Mouse (Mus musculus): ENCODE data around the gene Sorbs2.

Gene Sorbs2

DNA sequence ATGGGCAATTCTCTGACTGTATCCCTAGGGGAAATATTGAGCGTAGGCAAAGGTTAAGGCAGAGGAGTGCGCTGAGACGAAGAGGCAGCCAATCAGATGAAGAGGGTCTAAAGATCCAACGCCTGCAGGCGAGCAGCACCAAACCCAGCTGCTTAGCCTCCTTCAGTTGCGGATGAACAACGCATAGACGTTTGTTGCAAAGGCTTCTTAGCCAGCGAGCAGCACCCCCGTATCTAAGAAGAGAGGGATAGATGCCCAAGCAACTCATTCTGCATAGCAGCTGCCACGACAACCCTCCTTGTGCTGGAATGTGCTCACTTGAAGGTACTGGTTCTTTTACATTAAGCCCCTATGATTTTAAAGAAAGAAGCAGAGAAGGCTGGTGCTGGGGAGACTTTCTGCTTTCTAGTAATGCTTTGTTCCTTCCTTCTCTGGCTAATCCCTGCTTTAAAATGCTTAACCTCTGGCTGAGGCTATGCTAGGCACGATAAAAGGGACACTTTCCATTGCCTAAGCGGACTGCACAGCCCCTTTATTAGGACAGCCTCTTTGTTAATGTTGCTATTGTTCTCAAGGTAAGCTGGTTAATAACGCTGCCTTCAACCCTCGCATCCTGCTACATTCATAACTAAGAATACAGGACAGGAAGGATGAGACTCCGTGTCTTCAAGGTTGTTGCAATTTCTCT lies at the start of gene Sorbs2:
TSS of gene Sorbs2 (plus strand) at position 155 of the 688 bp plus-strand sequence.
- DNase-seq: no peak

DNA sequence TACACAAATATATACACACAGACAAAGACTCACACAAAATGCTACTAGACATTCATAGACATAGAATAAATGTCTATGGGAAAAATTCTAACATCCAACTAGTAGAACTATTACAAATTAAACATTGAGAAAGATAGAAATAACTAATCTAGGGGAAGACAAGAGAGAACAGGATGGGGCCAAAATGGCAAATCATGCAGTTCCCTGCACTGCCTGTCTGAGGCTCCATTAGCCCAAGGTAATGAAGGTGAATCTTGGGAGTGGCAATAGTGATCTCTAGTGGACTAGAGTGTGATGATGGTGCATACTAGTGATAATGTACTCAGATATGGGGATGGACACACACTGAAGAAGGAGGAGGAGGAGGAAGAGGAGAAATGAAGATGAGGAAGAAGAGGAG lies 49.7 kb upstream of the Sorbs2 start:
- DNase-seq: no peak

DNA sequence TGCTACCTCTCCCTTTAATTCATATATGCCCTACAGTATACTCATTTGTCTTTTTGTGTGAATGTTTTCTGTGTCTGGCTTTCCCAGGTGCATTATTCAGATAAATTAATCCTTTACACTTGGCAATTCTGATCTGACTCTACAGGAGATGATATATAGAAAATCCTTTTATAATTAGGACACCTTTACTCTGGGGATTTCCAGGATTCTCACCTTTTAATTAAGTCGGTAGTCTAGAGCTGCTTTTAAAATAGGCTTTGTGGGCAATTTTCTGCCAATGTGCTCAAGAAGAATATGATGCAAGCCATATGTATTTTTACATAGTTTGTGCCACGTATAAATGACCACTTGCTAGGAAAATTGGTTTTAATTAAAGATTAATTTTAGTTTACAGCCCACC lies 38.6 kb upstream of the Sorbs2 start:
- no peak for DNase-seq

DNA sequence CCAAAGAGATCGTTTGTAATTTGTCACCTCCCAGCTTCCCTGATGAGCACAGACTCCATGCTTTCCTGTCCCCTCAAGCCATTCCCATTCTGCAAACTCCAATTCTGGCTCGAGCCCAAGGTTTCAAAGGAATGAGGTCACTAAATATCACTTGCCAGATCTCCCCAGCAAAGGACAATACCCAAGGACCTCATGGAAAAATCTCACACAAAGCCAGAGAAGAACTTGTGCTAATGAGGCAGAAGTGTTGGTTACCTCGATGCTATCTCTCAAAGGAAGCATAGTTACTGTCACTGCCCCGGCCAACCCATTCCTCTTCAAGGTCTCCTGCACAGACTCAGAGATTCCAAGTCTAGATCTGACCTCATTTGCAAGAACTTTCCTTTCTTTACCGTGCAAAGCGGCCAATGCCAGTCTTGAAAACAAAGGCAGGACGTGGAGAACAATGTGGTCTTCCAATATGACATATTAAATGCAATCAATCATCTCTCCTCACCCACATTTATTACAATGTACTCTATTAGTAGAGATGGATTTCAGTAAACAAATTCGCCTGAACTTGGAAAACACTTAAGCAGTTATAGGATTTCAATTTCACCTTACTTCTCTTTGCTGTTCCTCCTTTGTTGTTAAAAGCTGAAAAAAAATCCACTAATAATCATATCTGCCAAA lies 37.9 kb upstream of the Sorbs2 start:
- no peak for DNase-seq

DNA sequence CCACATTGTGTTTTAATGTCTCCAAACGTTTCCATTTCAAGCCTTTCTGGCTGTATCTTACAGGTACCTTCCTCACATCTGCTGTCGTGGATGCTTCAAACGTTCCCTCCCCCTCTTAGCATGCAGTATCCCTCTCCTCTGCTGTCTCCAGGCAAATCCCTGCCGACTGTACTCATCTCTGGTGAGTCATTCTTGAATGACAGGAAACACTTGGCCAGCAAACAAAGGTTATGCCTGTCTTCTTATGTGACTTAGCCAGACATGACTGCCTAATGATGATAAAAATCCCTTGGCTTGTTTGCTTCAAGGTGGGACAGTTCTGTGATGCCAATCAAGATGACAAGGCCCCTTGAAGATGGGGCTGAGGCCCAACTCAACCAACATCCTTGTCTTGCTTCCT lies 26.7 kb upstream of the Sorbs2 start:
- DNase-seq: no peak

DNA sequence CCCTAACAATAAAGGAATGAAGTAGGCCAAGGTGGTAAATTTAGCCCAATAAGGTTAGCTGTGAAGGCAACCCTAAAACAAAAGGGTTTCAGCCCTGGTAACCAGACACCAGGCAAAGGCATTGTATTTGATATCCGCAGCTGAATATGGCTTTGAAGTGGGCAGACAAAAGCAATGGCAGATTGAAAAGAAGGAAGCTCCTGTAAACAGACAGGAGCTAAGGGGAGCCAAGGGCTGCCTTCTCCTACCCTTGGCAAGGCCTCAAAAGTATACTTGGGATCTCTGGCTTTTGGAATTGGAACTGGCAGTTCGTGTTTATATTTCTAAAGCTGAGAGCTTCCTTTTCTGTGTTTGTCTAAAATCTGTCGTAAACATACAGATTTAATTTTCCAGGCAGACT lies 21.3 kb upstream of the Sorbs2 start:
- DNase-seq: no peak

DNA sequence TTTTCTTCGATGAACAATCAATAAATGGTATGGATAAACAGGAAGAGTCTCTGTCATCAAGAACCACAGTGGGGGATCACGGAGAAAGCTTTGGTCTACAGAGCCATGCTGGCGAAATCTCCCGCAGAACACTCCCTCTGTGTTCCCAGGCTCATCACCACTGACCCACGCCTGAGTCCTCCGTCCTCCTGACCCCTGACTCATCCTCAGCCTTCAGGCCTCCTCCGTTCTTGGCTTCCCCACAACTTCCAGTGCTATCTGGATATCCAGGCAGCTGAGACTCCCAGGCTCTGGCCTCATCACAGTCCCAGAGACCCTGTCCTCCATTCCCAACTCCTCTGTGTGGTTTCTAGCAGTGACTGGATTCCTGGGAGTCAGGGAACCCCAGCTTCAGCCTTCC lies 3.6 kb upstream of the Sorbs2 start:
- no peak for DNase-seq

DNA sequence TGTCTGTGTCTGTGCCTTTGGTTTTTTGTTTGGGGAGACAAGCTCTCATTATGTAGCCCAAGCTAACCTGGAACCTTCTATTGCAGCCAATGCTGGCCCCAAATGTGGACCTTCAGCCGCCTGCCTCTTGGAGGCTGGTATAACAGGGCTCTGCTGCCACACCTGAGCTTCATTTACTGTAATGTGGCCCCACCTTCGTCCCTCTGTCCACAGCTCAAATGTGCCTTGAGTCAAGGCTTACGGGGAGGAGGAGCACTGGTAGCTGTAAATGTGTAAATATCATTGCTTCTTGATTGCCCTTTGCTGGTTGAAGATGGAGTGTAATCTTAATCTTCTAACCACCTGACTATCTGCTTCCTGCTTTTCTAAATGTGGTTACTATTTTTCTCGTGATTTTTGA lies 1.2 kb upstream of the Sorbs2 start:
- DNase-seq: no peak

DNA sequence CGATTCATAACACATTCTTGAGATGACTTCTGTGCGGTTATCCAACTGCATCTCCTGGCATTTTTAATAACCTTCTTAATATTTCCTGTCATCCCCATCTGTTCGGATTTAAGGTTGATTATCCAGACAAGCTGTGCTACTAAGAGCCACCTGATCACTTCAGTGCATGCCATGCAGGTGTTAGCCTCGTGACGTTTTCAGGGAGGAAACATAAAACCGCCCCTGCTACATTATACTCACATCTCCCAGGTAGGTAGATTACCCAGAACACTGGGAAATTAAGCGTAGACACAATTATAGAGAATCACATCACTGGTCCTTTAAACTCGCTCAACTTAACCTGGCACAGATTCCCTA lies 333 bp upstream of the Sorbs2 start:
- no peak for DNase-seq

DNA sequence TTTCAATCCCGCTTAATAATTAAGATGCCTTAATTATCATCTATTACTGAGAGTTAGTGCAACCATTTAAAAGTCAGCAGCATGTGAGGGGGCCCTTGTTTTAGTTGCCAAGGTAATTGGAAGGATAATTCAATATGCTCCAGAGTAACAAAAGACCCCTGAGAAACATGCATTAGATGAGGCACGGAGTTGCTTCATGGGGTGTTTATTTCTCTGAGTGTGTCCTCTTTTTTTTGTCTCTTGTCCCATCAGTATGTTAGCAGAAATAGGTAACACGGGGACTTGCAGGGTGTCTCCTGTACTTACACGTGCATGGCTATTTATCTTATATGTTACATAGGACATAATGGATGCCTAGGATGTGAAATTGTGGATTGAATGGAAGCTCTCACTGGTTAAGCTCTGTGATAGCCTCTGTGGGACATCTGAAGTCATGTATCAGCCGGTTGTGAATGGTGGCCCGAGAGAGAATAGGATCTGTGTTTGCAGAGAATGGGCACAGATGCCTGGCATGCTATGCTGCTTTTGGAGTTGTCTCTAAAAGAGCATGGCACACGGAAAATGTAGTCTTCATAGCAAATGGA lies 1.0 kb downstream of the Sorbs2 start:
- DNase-seq: no peak

DNA sequence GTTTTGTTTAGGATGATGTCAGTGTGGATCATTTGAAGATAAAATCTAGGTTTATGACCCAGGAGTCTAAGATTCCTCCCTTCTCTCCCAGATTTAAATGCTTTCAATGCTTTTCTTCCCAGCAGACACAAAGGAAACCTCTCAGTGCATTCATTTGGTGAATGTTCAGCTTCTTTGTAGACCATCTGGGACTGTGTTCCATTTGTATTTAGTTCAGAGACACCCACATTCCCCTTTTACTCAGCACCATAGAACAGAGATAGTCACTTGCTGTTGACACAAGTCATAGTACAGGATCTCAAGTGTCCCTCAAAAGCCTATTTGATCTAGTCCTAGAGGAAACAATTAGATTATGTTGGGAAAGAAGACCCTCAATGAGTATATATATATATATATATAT lies 4.8 kb downstream of the Sorbs2 start:
- DNase-seq: no peak

DNA sequence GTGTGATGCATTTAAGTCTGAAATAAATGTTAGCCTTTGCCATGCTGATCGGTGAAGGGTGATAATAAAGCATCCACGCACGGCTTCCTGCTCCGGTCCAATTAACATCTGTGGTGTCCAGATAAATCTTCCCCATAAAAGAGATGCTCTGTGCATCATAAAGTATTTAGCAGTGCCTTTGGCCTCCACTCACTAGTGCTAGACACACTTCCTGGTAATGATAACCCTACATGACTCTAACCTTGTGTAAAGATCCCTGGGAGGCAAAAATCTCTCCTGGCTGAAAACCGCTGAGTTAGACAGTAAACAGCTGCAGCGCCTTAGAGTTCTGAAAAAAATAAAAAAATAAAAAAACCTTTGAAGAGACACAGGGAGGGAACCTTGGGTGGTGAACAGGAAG lies 14.0 kb downstream of the Sorbs2 start:
- no peak for DNase-seq

DNA sequence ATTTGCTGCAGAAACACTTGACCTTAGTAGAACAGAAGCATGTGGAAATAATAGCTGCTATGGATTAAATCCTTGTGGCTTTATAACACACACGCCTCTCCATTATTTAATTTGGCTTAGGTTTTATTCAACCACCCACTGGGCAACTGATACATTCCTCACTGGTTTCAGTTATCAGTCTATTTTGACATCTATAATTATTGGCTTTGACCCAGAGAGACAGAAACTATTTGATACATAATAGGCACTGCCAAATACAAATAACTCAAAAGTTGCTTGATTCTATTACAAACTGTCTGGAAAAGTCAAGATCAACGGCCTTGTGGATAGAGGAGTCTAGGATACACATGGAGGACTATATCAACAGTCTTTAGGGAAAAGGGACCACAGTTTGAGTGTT lies 20.1 kb downstream of the Sorbs2 start:
- DNase-seq: no peak

DNA sequence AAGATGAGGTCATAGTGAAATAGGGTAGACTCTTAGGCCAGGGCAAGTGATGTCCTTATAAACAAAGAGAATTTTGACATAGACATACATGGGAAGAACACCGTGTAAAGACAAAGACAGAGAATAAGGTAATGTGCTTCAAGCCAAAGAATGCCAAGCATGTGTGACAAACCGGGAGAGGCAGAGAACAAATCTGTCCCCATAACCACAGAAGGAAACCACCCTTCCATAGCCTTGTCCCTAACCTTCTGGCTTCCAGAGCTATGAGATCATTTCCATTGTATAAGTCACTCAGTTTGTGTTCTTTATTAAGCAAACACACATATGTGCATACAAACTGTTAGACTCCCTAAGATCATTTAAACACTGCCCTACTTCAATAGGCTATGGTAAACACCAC lies 21.3 kb downstream of the Sorbs2 start:
- DNase-seq: no peak

DNA sequence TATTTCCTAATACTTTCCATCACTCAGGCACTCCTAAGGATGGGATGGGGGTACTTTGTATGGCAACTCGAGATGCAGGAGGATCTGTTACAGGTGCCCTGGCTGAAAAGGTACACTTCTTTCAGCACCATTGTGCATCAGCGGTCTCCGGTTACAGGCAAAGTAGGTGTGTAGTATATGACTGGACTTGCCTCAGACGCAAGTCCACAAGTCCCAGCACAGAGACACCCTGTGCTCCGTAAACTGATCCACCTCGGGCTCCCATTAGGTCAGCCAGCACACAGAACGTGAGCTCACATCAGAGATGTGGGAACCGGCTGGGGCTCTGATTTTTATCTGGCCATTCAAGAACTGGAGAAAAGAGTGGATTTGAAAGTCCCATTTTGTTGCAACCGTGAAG lies 29.0 kb downstream of the Sorbs2 start:
- no peak for DNase-seq

DNA sequence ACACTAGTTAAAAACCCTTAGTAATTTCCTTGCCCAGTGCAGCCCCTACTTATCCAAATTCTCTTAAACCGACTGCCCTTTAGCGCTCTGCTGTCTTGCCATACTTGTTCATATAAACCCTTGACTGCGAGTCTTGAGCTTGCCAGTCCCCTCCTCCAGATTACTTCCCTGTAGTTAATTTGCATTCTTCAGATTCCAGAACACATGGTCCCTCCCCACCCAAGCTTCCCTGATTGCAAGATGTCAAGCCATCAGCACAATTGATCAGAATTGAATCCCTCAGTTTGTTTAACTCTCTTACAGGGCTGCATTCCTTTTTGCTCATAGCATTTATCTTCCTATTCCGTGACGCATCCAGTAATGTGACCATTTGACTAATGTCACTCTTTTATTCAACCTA lies 32.9 kb downstream of the Sorbs2 start:
- DNase-seq: no peak

DNA sequence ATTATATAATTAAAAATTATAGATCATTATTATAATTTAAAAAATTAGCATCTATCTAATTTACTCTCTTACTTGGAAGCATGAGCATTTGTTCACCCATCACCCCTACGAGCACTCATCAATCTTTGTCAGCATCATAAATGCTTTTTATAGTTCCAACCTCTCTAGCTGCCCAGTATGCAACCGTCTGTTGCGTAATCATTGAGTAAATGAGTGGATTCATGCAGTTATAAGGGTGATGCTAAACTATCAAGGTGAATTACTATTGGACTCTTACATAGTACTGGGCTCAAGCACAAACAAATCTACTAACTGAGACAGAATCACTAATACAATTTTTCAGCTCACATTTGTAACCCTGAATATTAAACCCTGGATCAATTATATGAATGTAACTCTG lies 44.6 kb downstream of the Sorbs2 start:
- DNase-seq: no peak

DNA sequence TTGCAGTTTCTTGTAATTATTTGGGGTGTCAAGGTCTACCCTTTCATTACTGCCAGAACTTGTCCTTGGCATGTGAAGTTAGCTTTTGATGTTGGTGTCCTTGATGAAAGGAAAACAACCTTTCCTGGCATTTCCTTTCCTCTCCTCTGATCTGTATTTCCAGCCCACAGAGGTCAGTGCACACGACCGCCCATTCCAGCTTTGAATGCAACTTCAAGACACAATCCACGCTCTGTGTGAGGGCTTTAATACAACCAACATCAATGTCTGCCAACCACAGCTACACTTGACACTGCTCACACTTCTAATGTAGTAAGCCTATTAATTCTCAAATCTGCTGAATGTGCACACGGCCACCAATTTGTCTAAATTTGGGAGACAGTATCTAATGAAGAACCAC lies 47.0 kb downstream of the Sorbs2 start:
- no peak for DNase-seq

DNA sequence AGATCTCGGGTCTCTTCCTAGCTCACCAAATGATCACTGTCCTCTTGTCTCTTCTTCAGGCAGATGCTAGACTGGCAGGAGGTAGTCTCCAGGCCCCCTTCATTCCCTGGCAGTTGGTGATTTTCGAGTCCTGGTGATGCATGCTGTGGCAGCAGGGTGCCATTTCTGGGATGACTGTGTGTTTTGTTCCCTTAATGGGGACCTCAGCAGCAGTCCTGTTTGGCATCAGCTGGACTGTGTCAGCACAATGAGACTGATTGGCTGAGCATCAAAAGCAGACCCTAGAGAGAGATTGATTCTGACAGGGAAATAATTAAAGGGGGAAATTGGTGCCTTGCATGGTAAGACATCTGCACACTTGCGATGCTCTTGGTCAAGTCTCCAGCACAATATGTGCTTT lies 50.3 kb downstream of the Sorbs2 start:
- no peak for DNase-seq

DNA sequence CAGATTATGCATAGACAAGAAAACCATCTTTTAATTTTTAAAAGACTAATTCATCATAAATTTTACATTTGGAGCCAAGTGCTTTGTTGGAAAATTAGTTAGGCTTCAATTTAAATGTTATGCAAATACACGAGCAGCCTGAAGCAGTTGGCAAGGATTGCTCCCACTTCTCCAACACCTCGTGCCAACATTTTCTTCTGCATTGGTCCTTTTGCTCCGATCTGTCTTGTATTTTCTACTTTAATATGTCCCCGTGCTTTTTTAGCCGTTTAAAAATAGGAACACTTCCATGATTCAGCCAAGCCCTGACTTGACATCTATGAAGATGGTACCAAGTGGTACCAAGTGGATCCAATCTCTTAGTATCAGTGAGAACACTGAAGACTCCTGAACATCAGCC lies 50.8 kb downstream of the Sorbs2 start:
- no peak for DNase-seq

DNA sequence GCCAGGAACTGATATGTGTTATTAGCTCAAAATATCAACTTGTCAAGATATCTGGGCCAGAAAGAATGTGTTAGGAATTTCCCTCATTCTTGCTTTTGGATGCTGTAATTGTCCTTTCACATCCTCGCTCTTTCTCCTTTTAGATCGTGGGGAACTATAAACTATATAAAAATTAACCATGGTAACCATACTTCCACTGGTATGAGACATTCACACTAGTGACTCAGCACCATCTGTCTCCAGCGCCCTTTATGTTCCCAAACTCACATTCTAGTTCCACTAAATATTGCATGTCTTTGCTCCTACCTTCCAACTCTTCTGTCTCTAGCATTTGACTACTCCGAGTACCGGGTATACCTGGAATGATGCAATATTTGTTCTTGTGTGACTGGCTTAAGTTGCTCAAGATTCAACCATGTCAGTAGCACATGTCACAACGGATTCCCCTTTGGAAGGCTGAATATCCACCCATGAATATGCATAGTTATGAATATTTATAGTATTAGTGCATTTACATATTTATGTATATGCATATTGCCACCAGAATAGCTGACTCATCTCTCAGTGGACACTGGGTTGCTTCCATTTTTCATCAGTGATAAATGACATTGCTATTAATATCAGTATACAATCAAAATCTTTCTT lies 51.7 kb downstream of the Sorbs2 start:
- no peak for DNase-seq

DNA sequence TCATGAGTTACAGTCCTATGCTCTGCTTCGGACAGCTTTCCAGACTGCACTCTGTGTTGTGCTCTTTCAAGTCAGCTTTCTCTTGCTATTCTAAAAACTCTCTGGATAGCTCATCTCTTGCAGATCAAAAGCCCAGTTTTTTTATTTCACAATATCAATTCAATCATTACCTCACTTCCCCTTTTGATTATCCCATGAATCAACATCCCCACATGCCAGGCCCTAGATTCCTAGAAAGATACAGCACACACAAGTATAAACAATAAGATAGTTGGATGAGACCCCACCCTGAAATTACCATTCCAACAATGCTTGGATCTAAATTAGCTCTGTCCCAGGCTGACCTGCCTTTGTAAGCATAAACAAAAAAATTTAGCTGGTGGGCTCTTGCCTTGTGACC lies 57.6 kb downstream of the Sorbs2 start:
- no peak for DNase-seq

DNA sequence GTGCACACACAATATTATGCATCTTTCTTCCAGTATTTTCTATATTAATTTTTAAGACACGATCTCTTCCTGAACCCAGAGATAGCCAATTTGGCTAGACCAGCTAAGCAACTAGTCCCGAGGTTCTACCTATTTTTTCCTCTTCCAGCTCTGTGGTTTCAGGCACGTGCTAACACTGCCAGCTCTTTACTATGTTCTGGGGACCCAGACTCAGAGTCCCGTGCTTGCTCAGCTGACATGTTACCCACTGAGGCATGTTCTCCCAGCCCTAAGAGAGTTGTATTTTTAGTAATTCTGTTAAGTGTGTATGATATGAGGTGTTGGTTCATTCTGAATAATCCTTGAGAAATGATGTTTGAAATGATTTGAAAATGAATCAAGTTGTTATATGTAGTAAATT lies 62.5 kb downstream of the Sorbs2 start:
- no peak for DNase-seq

Data from spleen, adult 18-20 months (tissue).